Mouse (Mus musculus): ENCODE measurements around the gene Glipr2.

Glipr2 gene

GRCm38 (mm10) chr4:43957292-43957845 lies at the start of gene Glipr2:
Glipr2 (plus strand) TSS chr4:43957401.
- in situ Hi-C loops (cut with MboI; ENCODE audit: low sequenced_read_pairs): no loop called here

GRCm38 (mm10) chr4:43918221-43918620 lies 39.0 kb upstream of the Glipr2 start:
- in situ Hi-C loops (cut with MboI; ENCODE audit: low sequenced_read_pairs): no loop called here

DNA sequence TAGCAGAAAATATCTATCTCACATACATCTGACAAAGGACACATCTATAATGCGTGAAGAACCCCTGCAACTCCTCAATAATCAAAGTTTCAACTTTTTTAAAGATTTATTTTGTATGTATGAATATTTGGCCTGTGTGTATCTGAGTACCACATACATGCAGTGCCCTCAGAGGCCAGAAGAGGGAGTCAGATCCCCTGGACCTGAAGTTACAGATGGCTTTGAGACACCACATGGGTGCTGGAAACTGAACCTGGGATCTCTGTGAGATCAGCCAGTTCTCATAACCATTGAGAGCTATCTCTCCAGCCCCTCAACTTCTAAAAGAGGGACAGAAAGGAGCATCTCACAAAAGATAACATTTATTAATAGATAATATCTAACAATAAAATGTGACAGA lies 36.6 kb upstream of the Glipr2 start:
- in situ Hi-C loops (cut with MboI; ENCODE audit: low sequenced_read_pairs): loop anchor here (5.0 kb wide), 1 partner anchor 67 kb away; no protein-coding TSS in a partner anchor

- in situ Hi-C loops (cut with MboI; ENCODE audit: low sequenced_read_pairs): no loop called here
These were observed 32.1 kb upstream of the Glipr2 start for GRCm38 (mm10) chr4:43925125-43925524.

DNA sequence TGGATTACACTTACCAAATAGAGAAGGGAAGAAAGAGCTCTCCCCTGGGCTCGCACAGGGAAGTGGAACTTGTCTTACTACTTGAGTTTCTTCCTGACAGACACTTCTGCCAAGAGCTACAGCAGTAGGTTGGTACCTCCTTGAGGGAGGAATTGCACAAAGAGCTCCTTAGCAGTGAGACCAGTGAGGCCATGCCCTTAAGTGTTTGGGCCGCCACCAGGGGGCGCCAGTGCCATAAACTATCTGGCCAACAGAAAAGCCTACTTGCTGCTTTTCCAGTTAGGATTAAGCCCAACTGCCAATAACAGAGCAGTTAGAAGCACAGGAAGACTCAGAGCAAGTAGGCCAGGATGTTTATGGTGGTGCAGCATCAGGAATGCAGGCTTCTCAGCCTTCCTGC lies 31.4 kb upstream of the Glipr2 start:
- in situ Hi-C loops (cut with MboI; ENCODE audit: low sequenced_read_pairs): no loop called here

- in situ Hi-C loops (cut with MboI; ENCODE audit: low sequenced_read_pairs): no loop called here
These were observed 29.4 kb upstream of the Glipr2 start for GRCm38 (mm10) chr4:43927826-43928225.

DNA sequence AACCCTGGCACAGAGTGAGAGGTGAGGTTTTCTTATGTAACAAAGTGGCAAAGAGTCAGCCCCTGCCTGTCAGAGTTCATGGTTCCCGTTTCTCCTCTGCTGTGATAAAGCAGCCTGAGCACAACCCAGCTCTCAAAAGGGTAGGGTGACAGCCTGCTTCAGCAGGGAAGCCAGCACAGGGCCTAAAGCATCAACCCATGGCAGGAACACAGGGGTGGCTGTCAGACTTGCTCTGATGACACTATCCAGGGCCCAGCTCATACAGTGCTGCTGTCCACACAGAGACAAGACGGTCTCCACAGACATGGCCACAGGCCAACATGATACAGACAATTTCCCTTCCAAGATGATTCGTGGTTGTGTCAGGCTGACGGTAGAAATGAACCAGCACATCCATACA lies 25.3 kb upstream of the Glipr2 start:
- in situ Hi-C loops (cut with MboI; ENCODE audit: low sequenced_read_pairs): no loop called here

GRCm38 (mm10) chr4:43936186-43936585 lies 21.0 kb upstream of the Glipr2 start:
- in situ Hi-C loops (cut with MboI; ENCODE audit: low sequenced_read_pairs): no loop called here

DNA sequence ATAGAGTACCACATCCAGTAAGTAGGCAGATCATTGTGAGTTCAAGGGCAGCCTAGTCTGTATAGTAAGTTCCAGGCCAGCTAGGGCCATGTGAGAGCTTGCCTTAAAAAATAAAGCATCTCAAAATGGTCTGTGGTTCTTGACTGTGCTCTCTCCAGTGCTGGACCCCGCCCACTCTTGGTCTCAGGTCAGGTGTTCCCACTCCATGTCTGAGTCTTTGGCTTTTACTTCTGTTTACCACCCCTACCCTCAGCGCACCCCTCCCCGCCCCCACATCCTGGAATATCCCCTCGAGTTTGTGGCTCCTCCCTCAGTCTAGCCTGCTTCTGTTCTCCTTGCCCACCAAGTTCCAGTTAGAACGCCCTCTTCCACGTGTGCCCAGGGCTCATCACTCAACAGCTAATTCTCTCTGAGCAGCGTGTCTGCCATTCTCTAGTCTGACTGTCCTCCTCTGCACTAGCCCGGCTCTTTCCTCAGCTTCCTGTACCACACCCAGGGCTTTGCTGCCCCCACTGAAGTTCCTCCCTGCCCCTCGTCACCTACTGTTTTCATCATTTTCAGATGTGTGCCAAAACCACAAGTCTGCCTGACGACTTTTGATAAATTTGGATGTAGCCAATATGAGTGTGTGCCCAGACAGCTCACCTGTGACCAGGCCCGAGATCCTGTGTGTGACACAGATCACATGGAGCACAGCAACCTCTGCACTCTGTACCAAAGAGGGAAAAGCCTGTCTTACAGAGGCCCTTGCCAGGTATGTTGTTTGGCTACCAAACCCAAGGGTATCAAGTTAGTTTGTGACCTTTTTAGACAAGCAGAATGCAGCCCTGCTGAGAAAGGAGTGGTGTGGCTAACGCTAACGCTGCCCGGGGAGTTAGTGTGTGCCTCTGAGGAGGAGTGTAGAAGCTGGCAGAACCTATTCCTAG lies 20.2 kb upstream of the Glipr2 start:
- in situ Hi-C loops (cut with MboI; ENCODE audit: low sequenced_read_pairs): no loop called here

- in situ Hi-C loops (cut with MboI; ENCODE audit: low sequenced_read_pairs): no loop called here
These were observed 15.9 kb upstream of the Glipr2 start for GRCm38 (mm10) chr4:43941315-43941714.

DNA sequence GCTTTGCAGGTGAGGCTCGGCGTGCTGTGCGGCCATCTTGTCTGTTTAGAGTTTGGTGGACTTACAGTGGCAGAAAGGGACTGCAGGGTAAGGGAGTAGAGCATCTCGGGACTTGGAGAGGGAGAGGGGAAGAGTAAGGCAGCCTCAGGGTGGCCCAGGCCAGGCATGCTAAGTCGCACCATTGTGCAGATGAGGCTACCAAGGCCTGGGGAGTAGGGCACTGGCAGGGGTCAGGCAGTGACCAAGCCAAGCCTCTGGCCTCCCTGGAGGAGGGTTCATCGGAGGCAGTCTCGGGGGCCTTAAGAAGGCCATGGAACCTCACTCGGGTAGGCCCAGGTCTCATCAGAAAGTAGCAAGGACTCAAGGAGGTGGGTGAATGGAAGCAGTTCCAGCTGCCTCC lies 14.8 kb upstream of the Glipr2 start:
- in situ Hi-C loops (cut with MboI; ENCODE audit: low sequenced_read_pairs): no loop called here

GRCm38 (mm10) chr4:43947571-43947970 lies 9.6 kb upstream of the Glipr2 start:
- in situ Hi-C loops (cut with MboI; ENCODE audit: low sequenced_read_pairs): no loop called here

DNA sequence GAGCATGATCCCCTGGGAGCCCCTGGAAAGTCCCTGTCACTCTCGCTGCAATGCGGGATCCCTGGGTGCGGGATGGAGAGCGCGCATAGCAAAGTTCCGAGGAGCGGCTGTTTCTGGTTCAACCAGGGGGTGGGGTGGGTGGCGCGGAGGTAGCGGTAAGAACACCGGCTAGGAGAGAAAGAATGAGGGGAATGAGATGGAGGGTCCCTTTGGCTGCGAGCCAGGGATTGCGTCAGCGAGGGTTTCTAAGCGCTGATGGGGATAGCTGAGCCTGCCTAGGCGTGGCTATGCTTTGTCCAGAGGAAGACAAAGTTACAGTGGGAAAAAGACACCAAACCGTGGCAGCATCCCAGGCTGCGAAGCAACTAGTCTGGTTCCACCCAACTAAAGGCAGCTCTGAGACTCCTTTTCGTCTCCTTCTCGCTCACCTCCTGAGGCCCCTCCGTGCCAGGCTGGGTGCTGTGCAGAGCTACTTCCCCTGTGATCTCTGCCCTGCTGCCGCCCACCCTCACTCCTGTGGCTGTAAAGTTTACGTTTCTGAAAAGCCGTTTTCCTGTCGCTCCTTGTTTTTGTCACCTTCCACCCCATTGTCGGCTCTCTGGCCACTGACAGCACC lies 753 bp downstream of the Glipr2 start:
- in situ Hi-C loops (cut with MboI; ENCODE audit: low sequenced_read_pairs): no loop called here

DNA sequence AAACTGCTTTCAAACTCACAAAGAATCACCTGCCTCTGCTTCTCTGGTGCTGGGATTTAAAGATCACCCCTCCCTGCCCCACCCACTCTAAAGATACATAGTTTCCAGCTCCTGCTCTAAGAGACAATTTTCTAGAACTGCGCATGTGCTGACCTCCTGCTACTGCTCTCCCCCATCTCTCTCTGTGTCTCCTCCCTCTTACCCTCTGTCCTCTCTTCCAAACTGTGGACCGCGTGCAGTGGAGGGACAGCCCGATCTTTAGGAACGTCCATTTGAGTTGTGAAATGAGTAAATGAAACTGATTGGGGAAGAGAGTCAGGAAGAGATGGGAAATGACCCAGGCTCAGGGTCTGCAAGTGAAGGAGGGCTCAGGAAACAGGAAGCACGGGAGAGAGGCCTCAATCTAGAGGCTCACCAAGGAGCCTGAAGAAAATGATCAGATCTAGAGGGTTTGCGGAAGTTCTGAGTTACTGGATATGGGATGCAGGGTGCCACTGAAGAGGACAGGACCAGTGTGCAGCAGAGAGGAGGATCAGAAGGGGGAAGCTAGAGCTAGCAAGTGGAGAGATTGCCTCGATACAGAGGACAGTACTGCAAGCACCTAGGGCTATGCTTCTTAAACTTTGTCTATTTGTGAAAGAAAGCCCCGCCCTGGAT lies 2.5 kb downstream of the Glipr2 start:
- in situ Hi-C loops (cut with MboI; ENCODE audit: low sequenced_read_pairs): no loop called here

GRCm38 (mm10) chr4:43960207-43960606 lies 3.0 kb downstream of the Glipr2 start:
- in situ Hi-C loops (cut with MboI; ENCODE audit: low sequenced_read_pairs): no loop called here

- in situ Hi-C loops (cut with MboI; ENCODE audit: low sequenced_read_pairs): no loop called here
These were observed 7.2 kb downstream of the Glipr2 start for GRCm38 (mm10) chr4:43964326-43964833.

DNA sequence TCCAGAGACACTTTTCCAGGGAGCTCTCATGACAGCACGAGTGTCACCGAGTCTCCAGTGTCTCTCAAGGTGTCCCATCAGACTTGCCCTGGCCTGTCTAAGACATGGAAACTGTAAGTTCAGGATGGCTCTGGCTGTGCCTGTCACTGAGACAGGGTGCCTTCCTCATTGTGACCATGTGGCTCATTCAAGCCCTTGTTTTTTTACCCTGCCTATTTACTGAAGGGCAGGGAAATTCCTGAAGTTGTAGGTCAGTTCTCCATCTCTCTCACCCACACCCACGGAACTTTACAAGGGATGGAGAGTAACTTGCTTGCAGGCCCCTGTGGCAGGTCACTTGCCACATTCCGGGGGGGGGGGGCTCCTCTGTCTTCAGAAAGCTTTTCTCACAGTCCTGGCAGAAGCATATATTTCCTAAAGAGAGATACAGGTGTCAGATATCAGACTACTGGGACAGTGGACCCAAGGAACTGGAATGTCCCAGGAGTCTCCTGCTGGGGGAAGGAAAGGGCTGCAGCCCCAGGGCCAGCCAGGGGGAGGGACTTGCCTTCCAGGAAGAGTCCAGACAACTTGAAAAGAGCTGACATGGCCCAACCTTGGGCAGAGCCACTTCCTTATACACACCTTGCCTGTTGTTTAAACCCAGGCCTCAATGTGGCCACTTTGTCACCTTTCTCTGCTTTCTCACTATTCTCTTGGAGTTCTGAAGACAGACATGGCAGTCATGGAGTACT lies 7.9 kb downstream of the Glipr2 start:
- in situ Hi-C loops (cut with MboI; ENCODE audit: low sequenced_read_pairs): no loop called here

DNA sequence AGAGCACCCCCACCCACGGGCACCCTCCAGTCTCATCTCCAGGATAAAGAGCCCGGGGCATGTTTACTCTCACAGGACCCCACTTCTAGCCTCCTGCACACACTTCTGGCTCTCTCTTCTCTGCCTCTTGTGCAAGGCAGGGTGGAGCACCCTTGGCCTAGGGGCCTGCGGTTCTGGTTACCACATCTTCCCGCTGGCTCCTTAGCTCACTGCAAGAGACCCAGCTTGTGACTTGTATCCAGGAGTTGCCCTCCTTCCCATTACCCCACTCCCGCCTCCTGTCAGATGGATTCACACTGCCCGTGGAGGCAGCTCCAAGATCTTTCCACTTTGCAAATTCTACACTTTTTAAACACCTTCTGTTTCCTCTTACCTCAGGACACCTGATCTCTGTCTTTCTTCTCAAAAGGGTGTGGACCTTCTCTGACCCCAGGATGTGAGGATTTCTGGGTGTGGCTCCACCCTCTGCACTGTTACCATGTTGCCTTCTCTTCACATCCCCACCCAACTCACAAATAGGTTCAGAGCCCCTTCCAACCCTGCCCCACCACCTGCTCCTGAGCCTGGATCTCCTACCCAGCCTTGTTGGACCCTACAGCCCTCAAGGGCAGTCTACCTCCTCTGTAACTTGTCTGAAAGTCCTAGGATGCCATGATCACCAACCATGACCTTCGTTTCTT lies 8.8 kb downstream of the Glipr2 start:
- in situ Hi-C loops (cut with MboI; ENCODE audit: low sequenced_read_pairs): no loop called here

GRCm38 (mm10) chr4:43968650-43969049 lies 11.4 kb downstream of the Glipr2 start:
- in situ Hi-C loops (cut with MboI; ENCODE audit: low sequenced_read_pairs): no loop called here

- in situ Hi-C loops (cut with MboI; ENCODE audit: low sequenced_read_pairs): no loop called here
These were observed 12.2 kb downstream of the Glipr2 start for GRCm38 (mm10) chr4:43969373-43969772.
